In genomic region chr8:124239350-124239749, GRCm38 (mm10) we compare ENCODE assay signal across 13 mouse cellular contexts.
"Had no signal": no experiment of that assay in that cellular context is flagged by ENCODE, and none has a peak within 500 bp of the region (broad histone marks: within the 10 kb centered on the region; RNA-seq: fewer than 3 reads in every experiment).

No protein-coding gene starts in this region.

- H3K36me3 ChIP-seq: liver, embryonic 15.5 days; stomach, embryonic 15.5 days had no signal

- H3K27ac ChIP-seq: left cerebral cortex, adult 2 months; limb, embryonic 10.5 days; liver, embryonic 15.5 days; stomach, embryonic 15.5 days had no signal

- H3K9ac ChIP-seq: liver, embryonic 15.5 days; stomach, embryonic 15.5 days had no signal

- H3K27me3 ChIP-seq: liver, embryonic 15.5 days; neural tube, embryonic 13.5 days; stomach, embryonic 15.5 days had no signal

- DNase-seq: kidney, postnatal 25 days; lung, adult 2 months; lung, postnatal 36 days; right cerebral cortex, postnatal 14 days; thymus, adult 2 months; thymus, postnatal 25 days had no signal

- ATAC-seq: lung, postnatal 0 days had no signal

- H3K4me3 ChIP-seq: left cerebral cortex, adult 2 months; limb, embryonic 10.5 days; liver, embryonic 15.5 days; neural tube, embryonic 13.5 days; stomach, embryonic 15.5 days had no signal

- H3K9me3 ChIP-seq: limb, embryonic 10.5 days; liver, embryonic 15.5 days; stomach, embryonic 15.5 days had no signal

- H3K4me2 ChIP-seq: liver, embryonic 11.5 days; liver, embryonic 15.5 days; neural tube, embryonic 13.5 days; stomach, embryonic 15.5 days had no signal
